Mouse (Mus musculus) forebrain, embryonic 12.5 days (tissue): ENCODE results near the gene Sema4c. TPM values are rescaled to one million over a fixed set of nuclear protein-coding genes. Genes with fewer than 3 reads are reported as not detected.

Experiments used
- ATAC-seq: fragments of 200-750 bp; cut with Nextera tagmentation; 2 replicates; pipeline ENCODE4 v1.8.0; 2017; ENCODE audit warnings: moderate TSS enrichment; ENCODE audit not compliant: low FRiP score
- H3K27ac ChIP-seq: fragments of 300-500 bp; sonication (generic); 2 replicates; pipeline ENCODE4 v1.5.1; 2016; ENCODE audit warnings: mild to moderate bottlenecking
- H3K27me3 ChIP-seq: fragments of 300-500 bp; sonication (generic); 2 replicates; pipeline ENCODE4 v1.6.1; 2016; ENCODE audit warnings: mild to moderate bottlenecking
- H3K36me3 ChIP-seq: fragments of 300-500 bp; sonication (generic); replicated peaks from 2 replicates; pipeline ENCODE4 v1.6.1; 2016; ENCODE audit warnings: mild to moderate bottlenecking
- H3K4me1 ChIP-seq: fragments of 300-500 bp; sonication (generic); 2 replicates; pipeline ENCODE4 v1.6.1; 2016
- H3K4me2 ChIP-seq: fragments of 300-500 bp; sonication (generic); 2 replicates; pipeline ENCODE4 v1.6.1; 2016; ENCODE audit warnings: mild to moderate bottlenecking, moderate library complexity
- H3K4me3 ChIP-seq: fragments of 300-500 bp; sonication (generic); replicated peaks from 2 replicates; pipeline ENCODE4 v1.5.1; 2016; ENCODE audit warnings: mild to moderate bottlenecking
- H3K9ac ChIP-seq: fragments of 300-500 bp; sonication (generic); 2 replicates; pipeline ENCODE4 v1.6.1; 2016; ENCODE audit warnings: mild to moderate bottlenecking
- H3K9me3 ChIP-seq: fragments of 300-500 bp; sonication (generic); 2 replicates; pipeline ENCODE4 v1.6.1; 2016
- WGBS: fragments of 180-500 bp; shearing (Covaris S2); methylation state at CpG from one replicate; pipeline ENCODE4 v1.1.7; 2016; 5-methylcytosine and 5-hydroxymethylcytosine counted together
- polyA plus RNA-seq: library from polyadenylated mRNA; unstranded; fragments of >200 nt; fragmentation: Nextera tagmentation; extraction: Ambion mirVana; gene quantifications from 2 replicates; pipeline ENCODE4 v1.2.1, GENCODE M21; 2016

The Sema4c gene
- polyA plus RNA-seq, 1 experiment from 2014 or later: 29.8 TPM

DNA sequence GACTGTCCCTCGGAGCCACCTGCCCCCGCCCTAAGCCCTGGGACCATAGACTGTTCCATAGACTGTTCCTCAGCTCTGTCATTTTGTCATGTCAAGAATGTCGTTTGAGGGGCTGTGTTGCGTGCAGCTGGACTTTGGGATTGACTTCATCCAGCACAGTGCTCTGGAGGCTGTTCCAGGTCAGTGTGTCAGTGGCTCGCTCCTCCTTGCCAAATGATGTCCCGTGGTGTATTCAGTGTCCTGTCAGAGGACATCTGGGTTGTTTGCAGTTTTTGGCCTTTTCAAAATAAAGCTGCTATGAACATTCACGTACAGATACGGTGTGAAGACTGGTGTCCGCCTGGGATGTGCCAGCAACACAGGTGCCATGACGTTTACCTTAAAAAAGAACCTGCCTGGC is 31.2 kb downstream of the Sema4c start:
- peaks cover 21% of the 10 kb centered on the region for H3K4me1 ChIP-seq
- WGBS: 94% methylated on average over 10 of the region's 10 CpGs
- H3K9me3 ChIP-seq: no peaks in the 10 kb centered on the region
- no peak overlapping the region for H3K4me2 ChIP-seq
- no peaks in the 10 kb centered on the region for H3K27me3 ChIP-seq
- ATAC-seq: no peak
- H3K4me3 ChIP-seq: no peak overlapping the region
- H3K9ac ChIP-seq: no peak overlapping the region
- H3K36me3 ChIP-seq: peaks cover 53% of the 10 kb centered on the region
- H3K27ac ChIP-seq: no peak overlapping the region

DNA sequence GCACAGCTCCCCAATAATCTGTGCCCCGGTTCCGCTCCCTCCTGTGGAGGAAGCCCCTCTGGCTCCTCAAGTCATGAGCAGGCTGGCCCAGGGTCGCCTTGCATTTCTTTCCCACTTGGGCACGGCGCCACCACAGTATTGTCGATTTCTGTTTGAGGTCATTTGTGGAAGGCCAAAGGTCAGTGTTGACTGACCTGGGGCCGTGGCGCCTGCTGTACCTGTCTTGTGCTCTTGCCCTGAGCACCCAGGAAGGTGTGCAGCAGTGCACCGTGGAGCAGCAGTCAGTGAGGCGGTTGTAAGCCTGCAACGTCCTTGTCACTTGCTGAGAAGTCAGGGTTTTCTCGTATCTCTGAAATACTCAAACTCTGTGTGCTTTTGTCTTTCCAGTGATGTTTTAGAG is 32.4 kb downstream of the Sema4c start:
- Histone ChIP-seq H3K4me1 (peaks cover 21% of the 10 kb centered on the region), H3K4me2 (no peak overlapping the region), H3K27ac (0 out of 2 replicates have a peak overlapping the region, but pooled peaks have one; percentile 60), H3K27me3 (no peaks in the 10 kb centered on the region), H3K36me3 (peaks cover 60% of the 10 kb centered on the region), H3K9ac (no peak overlapping the region), H3K4me3 (no peak overlapping the region), H3K9me3 (no peaks in the 10 kb centered on the region)
- WGBS: 91% methylated on average over 12 of the region's 12 CpGs
- no peak for ATAC-seq

DNA sequence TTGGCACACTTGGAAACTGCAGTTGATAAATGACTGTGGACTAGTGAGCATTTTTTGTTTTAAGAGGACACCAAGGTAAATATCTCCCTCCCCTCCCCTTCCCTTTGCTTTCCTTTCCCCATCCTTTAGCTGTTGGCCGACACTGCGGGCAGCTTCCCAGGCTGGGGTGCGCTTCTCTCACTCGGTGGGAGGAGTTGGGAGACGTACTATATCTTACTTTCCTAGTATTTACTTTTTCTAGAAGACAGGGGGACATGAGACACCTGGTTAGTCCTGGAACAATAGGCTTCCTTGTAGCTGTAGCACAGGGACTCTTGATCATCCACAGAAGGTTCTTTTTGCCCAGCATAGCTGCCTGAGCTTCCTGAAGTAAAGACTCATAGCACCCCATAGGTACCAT is 34.1 kb downstream of the Sema4c start:
- Histone ChIP-seq H3K9ac (no peak overlapping the region), H3K27me3 (no peaks in the 10 kb centered on the region), H3K4me2 (no peak overlapping the region), H3K4me3 (no peak overlapping the region), H3K4me1 (peaks cover 17% of the 10 kb centered on the region), H3K9me3 (no peaks in the 10 kb centered on the region), H3K36me3 (peaks cover 77% of the 10 kb centered on the region), H3K27ac (peak overlapping the region; percentile 62)
- ATAC-seq: no peak
- WGBS: 92% methylated on average over 5 of the region's 5 CpGs

DNA sequence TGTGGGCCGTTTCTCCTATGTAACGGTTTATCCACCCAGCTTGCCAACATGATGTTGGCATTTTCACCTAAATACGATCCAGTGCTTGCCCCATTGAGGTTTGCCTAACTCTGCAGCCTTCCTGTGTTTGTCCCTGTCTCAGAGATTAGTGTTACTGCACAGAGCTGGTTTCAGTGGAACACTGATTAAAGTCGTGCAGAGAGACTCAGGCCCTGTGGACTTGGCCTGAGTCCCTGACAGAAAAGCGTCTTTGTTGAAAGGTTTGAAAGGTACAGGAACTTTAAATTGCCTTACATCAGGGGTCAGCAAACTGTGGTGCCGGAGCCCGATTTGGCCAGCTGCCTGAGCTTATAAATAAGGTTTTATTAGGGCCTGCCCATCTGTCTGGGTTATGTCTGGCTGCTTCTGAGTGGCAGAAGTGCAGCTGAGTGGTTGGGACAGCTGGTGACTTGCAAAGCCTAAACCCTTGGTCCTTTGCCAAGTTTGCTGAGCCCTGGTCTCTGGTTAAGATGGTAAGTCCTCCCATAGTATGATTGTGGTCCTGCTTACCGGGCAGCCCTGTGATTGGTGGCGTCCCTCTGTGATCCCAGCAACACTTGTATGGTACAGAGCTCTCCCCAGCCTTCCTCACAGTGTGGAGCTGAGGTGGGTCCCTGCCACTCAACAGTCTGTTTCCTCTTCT is 34.7 kb downstream of the Sema4c start:
- Histone ChIP-seq H3K36me3 (peaks cover 82% of the 10 kb centered on the region), H3K4me1 (peaks cover 13% of the 10 kb centered on the region), H3K27ac (peak overlapping the region; percentile 62), H3K4me3 (no peak overlapping the region), H3K4me2 (no peak overlapping the region), H3K9ac (no peak overlapping the region), H3K27me3 (no peaks in the 10 kb centered on the region), H3K9me3 (no peaks in the 10 kb centered on the region)
- 80% methylated on average over 9 of the region's 9 CpGs for WGBS
- ATAC-seq: no peak; the same call in 1 of the 2 replicates

DNA sequence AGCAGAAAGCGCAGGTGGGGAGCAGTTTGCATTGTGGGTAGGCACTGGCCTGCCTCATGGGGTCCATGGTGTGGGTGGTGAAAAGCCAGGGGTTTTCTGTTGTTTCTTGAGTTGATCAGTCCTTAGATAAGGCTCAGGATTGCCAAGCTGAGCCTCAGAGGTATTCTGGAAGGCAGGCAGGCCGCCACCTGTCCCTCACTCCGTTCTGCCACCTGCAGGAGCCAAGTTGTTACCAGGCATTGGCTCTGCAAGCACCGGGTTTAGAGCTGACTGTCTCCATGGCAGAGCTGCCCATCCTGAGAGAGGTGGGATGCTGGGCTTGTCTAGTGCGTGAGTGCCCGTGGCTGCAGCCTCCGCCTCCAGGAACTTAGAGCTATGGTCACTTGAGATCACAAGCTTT is 35.9 kb downstream of the Sema4c start:
- Histone ChIP-seq H3K4me2 (no peak overlapping the region), H3K4me3 (no peak overlapping the region), H3K27ac (no peak overlapping the region), H3K4me1 (0 out of 2 replicates have a peak, but pooled peaks cover 2% of the 10 kb centered on the region), H3K9ac (no peak overlapping the region), H3K27me3 (no peaks in the 10 kb centered on the region), H3K36me3 (peaks cover 86% of the 10 kb centered on the region), H3K9me3 (no peaks in the 10 kb centered on the region)
- WGBS: 92% methylated on average over 7 of the region's 7 CpGs
- no peak for ATAC-seq

DNA sequence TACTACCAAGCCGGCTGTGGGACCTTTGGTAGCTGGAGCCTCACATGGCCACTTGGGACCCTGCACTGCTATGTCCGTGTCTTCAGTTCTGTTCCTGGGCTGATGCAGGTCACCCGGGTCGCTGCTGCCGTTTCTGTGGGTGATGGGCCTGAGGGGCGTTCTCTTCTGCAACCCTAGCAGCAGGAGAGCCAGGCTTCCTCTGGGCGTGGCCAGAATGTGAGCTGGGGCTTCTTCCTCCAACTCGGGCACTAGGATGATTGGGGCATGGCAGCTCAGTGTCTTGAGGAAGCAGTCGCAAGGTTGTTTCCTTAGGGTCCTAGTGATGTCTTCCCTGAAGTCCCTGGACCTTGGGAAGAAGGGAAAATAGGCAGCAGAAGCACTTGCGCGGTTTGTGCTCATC is 38.5 kb downstream of the Sema4c start:
- no peak for ATAC-seq
- H3K9me3 ChIP-seq: no peaks in the 10 kb centered on the region
- H3K9ac ChIP-seq: no peak overlapping the region
- peaks cover 73% of the 10 kb centered on the region for H3K36me3 ChIP-seq
- no peak overlapping the region for H3K4me3 ChIP-seq
- H3K27ac ChIP-seq: no peak overlapping the region
- WGBS: 92% methylated on average over 11 of the region's 11 CpGs
- H3K27me3 ChIP-seq: no peaks in the 10 kb centered on the region
- H3K4me1 ChIP-seq: peaks cover 15% of the 10 kb centered on the region
- no peak overlapping the region for H3K4me2 ChIP-seq

DNA sequence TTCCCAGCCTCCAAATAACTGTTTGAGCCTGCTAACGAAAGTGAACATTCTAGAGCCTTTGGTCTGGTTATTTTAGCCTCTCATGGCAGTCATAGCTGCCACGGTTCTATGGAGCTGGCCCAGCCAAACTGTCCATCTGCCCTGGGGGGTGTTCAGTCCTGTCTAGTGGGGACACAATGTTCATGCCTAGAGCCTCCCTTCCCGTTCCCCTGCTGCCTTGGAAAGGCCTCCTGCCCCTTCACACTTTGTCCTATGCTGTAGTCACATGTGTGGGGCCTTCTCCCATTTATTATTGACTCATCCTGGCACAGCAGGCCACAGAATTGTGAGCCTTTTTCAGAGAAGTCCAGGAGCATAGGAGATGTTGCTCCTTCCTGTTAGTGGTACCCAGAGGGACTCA is 39.9 kb downstream of the Sema4c start:
- no peak overlapping the region for H3K27ac ChIP-seq
- WGBS: 87% methylated on average over 3 of the region's 3 CpGs
- H3K4me3 ChIP-seq: no peak overlapping the region
- no peak for ATAC-seq
- peaks cover 64% of the 10 kb centered on the region for H3K36me3 ChIP-seq
- H3K9me3 ChIP-seq: no peaks in the 10 kb centered on the region
- H3K4me2 ChIP-seq: no peak overlapping the region
- H3K27me3 ChIP-seq: no peaks in the 10 kb centered on the region
- 0 out of 2 replicates have a peak overlapping the region, but pooled peaks have one; percentile 4 for H3K9ac ChIP-seq
- peaks cover 29% of the 10 kb centered on the region for H3K4me1 ChIP-seq

DNA sequence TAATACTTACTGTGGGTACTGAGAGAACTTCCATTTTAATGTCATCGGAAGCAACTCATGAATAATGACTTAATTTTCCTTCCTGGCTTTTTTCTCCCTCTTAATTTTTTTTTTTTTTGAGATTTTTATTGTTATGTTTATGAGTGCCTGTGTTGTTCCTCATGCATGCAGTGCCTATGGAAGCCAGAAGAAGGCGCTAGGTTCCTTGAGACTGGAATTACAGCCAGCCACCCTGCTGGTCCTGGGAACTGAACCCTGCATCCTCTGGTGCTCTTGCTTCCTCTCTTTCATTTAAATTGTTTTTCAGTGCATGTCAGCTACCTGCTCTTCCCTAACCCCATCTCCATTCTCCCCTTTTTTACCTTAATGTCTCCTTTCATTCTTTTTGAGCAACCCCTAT is 44.4 kb downstream of the Sema4c start:
- 44% methylated on average over 2 of the region's 2 CpGs for WGBS
- no peak overlapping the region for H3K27ac ChIP-seq
- no peak overlapping the region for H3K9ac ChIP-seq
- no peaks in the 10 kb centered on the region for H3K9me3 ChIP-seq
- ATAC-seq: no peak
- no peaks in the 10 kb centered on the region for H3K27me3 ChIP-seq
- peaks cover 21% of the 10 kb centered on the region for H3K36me3 ChIP-seq
- peak overlapping the region; percentile 97 for H3K4me3 ChIP-seq
- H3K4me2 ChIP-seq: peak overlapping the region; percentile 93
- peaks cover 33% of the 10 kb centered on the region for H3K4me1 ChIP-seq

DNA sequence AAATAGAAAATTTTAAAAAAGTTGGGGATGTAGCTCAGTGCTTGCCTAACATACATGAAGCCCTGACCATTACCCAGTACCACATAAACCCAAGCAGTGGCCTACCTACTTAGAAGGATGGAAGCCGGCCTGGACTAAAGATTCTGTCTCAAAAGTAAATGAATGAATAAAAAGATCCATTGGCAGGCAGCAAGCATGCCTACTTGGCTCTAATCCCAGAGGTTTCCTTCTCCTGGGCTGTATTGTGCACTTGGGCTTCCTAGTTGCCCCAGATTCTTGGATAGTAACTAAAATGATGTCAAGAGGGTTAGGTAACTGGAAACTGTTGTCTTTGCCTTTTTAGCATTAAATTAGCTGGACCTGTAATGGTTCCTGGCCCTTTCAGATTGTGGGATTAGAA is 44.8 kb downstream of the Sema4c start:
- 6% methylated on average over 1 of the region's 1 CpGs for WGBS
- Histone ChIP-seq H3K27ac (no peak overlapping the region), H3K9ac (peak overlapping the region; percentile 90), H3K27me3 (no peaks in the 10 kb centered on the region), H3K4me1 (peaks cover 33% of the 10 kb centered on the region), H3K4me3 (peak overlapping the region; percentile 97), H3K36me3 (peaks cover 19% of the 10 kb centered on the region), H3K4me2 (peak overlapping the region; percentile 93), H3K9me3 (no peaks in the 10 kb centered on the region)
- ATAC-seq: no peak

DNA sequence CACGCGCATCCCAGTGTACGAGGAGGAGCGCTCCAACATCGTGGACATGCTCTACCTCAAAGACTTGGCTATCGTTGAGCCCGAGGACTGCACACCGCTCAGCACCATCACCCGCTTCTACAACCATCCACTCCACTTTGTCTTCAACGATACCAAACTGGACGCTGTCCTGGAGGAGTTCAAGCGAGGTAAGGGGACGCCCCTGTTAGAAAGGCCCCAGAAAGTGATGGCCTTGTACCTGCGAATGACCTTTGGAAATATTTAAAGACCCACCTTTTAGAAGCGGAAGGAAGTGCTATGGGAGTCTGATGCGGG is 45.2 kb downstream of the Sema4c start:
- peaks cover 33% of the 10 kb centered on the region for H3K4me1 ChIP-seq
- WGBS: 1% methylated on average over 16 of the region's 16 CpGs
- peaks cover 19% of the 10 kb centered on the region for H3K36me3 ChIP-seq
- H3K4me2 ChIP-seq: peak overlapping the region; percentile 93
- ATAC-seq: no peak
- peak overlapping the region; percentile 97 for H3K4me3 ChIP-seq
- peak overlapping the region; percentile 90 for H3K9ac ChIP-seq
- no peaks in the 10 kb centered on the region for H3K9me3 ChIP-seq
- H3K27ac ChIP-seq: peak overlapping the region; percentile 99
- H3K27me3 ChIP-seq: no peaks in the 10 kb centered on the region

DNA sequence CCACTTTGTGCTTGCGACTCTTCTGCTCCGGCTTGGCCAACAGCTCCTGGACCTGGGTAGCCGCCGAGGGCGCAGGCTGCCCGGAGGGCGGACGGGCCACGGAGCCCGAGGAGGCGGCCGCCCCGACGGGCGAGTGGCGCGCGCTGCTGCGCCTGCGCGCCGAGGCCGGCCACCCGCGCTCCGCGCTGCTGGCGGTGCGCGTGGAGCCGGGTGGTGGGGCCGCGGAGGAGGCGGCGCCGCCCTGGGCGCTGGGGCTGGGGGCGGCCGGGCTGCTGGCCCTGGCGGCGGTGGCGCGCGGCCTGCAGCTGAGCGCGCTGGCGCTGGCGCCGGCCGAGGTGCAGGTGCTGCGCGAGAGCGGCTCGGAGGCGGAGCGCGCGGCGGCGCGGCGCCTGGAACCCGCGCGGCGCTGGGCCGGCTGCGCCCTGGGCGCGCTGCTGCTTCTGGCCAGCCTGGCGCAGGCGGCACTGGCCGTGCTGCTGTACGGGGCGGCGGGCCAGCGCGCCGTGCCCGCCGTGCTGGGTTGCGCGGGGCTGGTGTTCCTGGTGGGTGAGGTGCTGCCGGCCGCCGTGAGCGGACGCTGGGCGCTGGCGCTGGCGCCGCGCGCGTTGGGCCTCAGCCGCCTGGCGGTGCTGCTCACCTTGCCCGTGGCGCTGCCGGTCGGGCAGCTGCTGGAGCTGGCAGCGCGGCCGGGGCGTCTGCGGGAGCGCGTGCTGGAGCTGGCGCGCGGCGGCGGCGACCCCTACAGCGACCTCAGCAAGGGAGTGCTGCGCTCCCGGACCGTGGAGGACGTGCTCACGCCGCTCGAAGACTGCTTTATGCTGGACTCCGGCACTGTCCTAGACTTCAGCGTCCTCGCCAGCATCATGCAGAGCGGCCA is 45.8 kb downstream of the Sema4c start:
- Histone ChIP-seq H3K4me3 (peak overlapping the region; percentile 97), H3K9ac (peak overlapping the region; percentile 90), H3K27me3 (no peaks in the 10 kb centered on the region), H3K4me1 (peaks cover 33% of the 10 kb centered on the region), H3K4me2 (peak overlapping the region; percentile 93), H3K27ac (peak overlapping the region; percentile 99), H3K9me3 (no peaks in the 10 kb centered on the region), H3K36me3 (peaks cover 19% of the 10 kb centered on the region)
- ATAC-seq: peak; percentile 69
- WGBS: under 1% methylated on average over 97 of the region's 126 CpGs

DNA sequence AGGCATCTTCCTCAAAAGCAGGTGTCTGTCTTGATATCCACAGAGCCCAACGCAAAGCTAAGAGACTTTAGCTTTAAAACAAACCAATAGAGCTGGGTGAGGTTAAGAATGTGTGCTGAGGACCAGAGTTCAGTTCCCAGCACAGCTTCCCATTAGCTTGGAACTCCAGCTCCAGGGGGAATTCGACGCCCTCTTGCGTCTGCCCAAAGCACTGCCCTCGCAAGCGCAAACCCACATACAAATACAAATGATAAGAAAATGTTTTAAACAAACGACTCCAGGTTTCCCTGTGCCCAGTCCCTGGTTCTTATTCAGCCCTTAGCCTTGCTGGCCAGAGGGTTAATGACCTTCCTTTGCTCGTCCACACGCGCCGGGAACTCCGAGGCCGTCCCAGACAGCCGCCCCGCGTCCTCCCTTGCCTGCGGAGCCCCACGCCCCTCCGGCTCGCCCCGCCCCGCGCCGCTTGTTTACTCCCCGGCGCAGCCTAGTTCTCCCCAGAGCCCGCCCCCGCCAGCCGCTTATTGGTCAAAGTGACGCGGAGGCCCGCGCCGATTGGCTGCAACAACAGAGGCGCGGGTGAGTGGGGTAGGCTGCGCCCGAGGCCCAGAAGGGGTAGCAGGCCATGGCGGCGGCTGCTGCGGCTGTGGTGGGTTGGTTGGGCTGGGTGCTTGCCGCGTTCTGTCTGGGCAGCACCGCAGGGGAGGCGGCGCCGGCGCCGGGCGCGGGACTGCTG is 46.7 kb downstream of the Sema4c start, which contains the start of gene Cnnm3:
TSS of gene Cnnm3 (plus strand) at position 579 of the 733 bp plus-strand sequence.
- 2% methylated on average over 45 of the region's 51 CpGs for WGBS
- Histone ChIP-seq H3K9me3 (no peaks in the 10 kb centered on the region), H3K4me2 (peak within 1 kb of the TSS; percentile 93), H3K4me1 (peaks cover 33% of the 10 kb centered on the region), H3K9ac (peak within 1 kb of the TSS; percentile 90), H3K4me3 (peak within 1 kb of the TSS; percentile 97), H3K36me3 (peaks cover 16% of the 10 kb centered on the region), H3K27ac (peak within 1 kb of the TSS; percentile 99), H3K27me3 (no peaks in the 10 kb centered on the region)
- peak; percentile 98 for ATAC-seq
